Mouse (Mus musculus) cerebellum, postnatal 36 days (tissue): Measurements from ENCODE around the gene Agt.

Experiments
- DNase-seq, 2 experiments: peaks; one replicate each; pipeline ENCODE4 v3.0.0; 2021 to 2022; ENCODE audit warnings: mixed read lengths in 2 of 2

Gene Agt

DNA sequence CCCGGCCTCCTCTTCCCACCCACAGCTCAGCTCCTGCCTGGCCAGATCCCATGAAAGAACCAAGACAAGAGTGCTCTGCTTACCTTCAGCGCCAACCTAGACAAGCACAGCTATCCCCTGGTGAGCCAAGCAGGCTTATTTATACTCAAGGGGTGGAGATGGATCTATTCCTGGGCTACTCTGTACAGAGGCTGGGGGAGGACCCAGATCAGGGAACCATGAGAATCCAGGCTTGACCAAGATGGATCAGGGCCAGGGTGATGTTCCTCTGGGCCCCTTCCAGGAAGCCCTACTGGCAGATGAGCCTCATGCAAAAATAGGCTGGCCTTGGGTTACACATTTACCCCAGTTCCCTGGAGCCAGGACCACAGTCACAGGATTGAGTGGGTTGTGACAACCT is at the start of gene Agt:
Gene Agt (minus strand): TSS at position 114 of the 400 bp plus-strand sequence.
- DNase-seq: peak; percentile 48 to 51

DNA sequence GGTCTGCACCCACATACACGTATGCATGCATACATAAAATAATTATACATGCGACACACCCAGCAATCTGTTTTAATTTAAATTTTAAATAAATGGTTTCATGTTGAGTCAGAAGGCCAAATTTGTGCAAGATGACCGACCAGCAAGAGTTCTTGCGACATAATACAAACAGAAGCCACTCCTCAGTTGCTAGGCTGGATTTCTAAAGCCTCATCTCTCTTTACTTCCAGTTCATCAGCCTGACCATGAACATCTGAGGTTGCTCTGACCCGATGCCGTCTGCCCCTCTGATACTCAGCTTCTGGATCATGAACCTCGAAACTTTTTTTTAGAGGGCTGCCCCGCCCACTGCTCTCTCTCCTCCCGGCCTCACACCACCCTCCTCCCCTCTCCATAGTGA is 48.7 kb upstream of the Agt start:
- DNase-seq: no peak

DNA sequence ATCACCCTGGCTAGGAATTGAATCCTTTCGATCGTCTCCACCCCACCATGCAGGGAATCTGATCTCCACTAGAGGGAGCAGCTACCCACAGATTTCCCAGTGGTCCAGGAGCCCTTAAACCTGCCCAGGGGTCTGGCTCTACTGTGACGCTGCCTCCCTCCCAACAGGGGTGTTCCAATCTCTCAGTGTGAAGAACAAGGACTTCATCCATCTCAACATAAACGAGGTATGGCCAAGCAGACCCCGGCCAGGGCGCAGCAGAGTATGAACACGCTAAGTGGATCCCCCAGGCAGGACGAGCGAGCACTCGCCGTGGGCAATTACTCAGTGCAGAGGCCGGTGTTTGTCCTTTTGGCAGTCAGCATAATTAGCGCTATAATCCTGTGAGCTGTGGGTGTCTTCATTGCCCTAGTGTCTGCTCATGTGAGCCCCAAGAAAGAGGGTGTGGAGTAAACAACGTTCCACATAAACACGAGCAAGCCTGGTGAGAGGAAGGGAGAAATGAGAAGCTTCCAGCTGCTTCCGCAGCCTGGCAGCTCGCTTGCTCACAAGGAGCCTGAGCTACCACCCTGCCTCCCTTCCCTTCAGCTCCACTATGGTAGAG is 47.9 kb upstream of the Agt start:
- peak; percentile 87 to 91 for DNase-seq

DNA sequence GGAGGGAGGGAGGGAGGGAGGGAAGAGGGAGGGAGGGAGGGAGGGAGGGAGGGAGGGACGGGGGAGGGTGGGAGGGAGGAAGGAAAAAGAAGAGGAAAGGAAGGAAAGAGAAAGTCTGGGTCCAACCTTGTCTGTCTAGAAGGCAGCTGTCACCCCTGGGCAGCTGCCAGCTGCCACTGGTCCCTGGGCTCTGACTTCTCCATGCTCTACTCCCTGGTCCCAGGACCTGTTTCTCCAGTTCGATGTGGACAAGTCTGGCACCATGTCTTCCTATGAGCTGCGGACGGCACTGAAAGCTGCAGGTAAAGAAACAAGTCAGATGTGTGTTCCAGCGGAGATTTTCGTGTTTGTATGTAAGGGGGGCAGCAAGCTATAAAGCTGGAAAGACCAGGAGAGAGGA is 44.8 kb upstream of the Agt start:
- DNase-seq: no peak

DNA sequence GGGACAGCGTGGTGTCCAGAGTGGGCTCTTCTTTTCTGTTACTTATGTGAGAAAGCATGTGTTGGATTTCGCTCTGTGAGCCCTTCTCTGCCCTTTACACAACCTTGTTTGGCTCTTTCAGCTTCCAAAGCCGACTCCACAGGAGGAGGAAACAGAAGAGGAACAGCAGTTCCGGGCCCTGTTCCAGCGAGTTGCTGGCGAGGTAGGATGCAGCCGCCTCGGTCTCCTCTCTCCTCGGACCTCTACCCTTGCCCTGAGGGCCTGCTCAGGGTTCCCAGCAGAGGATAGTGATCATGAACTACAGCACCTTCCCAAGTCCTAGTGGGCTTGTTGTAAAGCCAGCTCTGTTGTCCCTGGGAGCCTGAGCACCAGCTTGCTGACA is 39.5 kb upstream of the Agt start:
- DNase-seq: peak in 1 of 2 experiments; percentile 40

DNA sequence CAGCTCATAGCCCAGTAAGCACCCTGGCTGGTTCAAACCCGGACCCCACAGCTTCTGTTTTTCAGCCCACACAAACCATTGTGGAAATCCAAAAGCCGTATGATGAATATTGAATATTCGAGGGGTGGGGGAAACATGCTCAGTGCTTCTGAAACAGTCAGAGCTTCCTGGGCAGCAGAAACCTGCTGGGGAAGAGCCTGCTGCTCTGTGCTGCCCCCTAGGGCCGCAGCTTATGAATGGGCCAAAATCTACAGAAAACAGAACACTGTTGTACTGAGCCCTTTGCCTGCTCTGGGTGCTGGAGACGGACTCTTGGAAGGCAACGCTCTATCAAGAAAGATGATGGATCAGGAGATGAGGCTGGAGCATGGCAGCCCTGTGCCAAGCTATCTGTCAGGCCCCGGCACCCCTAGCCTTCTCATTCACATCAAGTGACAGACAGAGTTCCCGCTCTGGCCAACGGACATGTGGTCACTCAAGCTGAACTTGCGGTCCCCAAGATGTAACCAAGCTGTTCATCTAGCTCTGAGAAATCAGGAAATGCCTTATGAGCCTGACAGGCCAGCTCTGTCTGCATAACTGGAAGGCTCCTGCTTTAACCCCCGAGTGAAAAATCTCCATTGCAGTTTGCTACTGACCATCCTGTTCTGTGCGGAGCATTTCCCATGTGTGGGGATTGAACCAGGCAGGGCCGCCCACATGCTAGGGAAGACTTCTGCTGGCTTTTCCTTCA is 38.9 kb upstream of the Agt start:
- DNase-seq: peak; percentile 38 to 44

DNA sequence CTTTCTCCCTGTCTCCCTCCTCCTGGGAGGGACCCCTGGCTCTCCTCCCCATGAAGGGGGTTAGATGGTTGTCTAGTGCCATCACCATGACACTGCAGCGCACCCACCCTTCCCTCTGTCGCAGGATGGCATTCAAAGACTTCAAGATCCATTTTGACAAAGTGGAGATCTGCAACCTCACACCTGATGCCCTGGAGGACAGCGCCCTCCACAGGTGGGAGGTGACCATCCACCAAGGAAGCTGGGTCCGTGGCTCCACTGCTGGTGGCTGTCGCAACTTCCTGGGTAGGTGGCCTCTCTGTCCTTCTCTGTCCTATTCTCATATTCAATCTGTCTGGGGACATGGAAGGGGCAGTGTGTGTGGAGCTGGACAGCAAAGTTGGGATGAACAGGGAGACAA is 34.6 kb upstream of the Agt start:
- no peak for DNase-seq

DNA sequence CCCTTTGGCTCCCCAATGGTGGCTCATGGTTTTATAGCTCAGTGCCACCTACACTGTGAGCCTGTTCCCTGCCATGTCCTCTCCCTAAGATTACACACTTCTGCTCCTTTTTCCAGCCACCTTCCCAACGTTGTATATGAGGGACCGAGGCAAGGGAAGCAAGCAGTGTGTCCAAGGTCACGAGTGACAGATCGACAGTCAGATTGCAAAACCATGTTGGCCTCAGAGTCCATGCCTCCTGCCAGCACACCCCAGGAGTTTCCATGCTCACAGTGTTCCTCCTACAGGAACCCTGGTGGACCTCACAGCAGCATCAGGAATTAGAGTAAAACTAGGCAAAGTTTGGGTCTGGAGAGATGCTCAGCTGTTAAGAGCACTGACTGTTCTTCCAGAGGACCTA is 19.9 kb upstream of the Agt start:
- peak in 1 of 2 experiments; percentile 0 for DNase-seq

DNA sequence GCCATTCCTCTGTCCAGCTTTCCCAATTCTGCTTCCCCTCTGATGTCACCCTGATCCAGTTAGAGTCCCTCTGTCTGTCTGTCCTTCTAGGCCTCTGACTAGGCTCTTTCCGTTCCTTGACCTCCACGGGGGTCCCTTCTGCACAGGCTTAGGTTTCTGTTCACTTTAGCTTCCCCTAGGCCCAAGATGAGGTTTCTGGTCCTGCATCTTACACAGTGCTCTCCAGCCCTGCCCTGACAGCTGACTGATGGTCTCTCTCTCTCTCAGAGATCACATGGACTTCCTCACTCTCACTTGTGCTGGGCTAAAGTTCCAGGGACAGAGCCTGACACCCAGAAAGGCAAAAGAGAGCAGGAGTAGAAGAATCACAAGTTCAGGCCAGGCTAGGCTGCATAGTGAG is 17.1 kb upstream of the Agt start:
- DNase-seq: peak in 1 of 2 experiments; percentile 1

DNA sequence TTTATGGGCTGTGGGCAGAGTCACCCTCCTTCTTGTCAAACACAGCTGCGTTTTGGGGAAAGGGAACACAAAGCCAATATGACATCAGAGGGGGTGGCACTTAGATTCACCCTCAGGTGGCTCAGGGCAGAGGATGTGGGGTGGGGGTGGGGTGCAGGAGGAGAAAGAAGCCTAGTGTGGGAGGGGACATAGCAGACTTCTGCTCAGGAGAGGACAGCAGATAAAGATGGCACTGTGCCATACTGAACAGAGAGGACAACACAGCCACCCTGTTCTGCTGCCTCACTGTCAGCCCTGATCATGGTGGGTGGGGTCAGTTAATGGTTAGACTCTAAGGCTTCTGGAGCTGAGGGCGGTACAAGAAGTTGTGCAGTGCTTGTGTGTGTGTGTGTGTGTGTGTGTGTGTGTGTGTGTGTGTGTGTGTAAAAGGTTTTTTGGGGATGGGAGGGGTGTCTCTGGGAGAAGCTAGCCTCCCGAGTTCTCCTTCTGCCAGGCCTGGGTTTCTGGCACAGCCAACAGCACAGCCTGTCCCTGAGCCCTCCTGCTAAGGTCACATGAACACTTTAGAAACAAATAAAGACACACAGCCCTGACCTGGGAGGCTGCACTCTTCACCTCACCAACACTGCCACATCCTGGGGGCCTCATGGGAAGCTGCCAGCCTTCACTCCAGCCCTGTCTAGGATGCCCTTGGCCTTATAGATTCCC is 16.4 kb upstream of the Agt start:
- DNase-seq: peak; percentile 52 to 57

DNA sequence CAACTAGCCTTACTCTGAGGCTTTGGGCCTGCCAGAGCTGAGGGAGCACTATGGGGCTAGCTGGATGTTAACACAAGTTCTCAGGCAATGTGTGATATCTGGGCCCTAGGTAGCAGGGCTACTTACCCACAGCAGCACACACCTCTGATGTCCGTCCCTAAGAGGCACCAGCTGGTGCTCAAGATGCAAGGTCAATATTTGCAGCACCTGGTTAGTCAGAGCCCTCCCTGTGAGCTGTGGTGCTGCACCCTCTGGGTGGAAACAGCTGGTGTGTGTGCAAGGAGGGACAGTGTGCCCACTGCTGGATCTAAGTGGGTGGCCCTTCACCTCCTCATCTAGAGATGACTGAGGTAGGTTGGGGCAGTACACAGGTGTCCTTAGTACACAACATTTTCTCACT is 7.2 kb upstream of the Agt start:
- DNase-seq: no peak

DNA sequence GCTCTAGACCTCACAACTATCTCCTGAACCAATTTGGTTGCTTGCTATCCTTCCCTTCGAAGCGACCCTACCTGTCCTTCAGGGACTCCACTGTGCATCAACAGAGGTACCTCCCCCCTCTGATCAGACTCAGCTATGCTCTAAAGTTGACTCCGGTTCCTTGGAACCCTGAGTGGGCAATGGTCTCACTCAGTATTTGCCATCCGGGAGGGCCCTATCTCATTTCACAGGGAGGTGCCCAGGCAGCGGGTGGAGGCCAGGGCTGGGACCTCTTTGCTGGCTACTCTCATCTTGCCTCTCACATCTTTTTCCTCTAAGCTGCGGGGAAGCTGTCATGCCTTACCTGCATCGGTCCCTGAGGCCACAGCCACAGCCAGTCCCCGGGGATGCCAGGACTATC is 6.3 kb upstream of the Agt start, which contains the start of gene Capn9:
Gene Capn9 (plus strand): TSS at position 301 of the 400 bp plus-strand sequence.
- no peak for DNase-seq

DNA sequence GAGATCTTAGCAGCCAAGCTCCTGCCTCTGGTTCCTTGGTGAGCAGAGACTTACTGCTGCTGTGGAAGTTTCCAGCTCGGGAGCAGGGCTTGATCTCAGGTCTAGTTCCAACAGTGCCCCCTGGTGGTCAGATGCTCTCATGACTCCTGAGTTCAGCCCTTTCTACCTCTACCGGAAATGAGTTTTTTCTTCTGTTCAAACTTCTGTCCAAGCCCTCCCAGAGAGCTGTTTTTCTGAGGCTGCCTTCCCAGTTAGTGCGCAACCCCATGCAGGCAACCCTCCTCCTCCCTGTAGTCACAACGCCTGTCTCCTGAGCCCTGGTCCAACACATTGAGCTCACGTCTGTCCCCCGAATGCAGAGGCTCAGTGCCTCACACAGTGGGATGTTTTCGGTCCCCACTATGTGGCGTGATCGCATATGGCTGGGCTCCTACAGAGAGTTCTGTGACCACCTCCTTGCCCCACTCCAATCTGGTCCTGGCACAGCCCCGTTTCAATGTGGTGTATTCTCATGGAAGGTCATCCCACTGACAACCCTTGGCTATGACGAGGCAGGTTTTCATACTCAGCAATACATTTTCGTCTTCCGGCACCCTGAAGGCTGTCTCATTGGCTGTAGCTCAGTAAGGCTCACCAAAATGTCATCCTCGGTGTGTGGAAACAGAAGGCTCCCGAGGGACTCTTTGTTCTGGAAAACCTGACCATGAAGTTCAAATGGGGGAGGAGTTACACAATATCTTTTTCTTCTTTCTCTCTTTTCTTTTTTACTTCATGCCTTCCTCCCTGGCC is 4.2 kb upstream of the Agt start:
- peak; percentile 93 to 96 for DNase-seq

DNA sequence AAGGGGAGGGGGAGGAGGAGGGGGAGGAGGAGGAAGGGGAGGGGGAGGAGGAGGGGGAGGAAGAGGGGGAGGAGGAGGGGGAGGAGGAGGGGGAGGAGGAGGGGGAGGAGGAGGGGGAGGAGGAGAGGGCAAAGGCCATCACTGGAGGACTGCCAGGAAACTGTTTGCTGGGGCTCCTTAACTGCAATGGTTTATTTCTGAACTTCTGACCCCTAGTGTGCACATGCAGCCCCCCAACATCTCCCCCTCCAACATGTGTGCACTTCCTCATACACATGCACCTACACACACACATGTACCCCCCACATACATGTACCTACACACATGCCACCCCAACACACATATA is 2.9 kb upstream of the Agt start:
- no peak for DNase-seq

DNA sequence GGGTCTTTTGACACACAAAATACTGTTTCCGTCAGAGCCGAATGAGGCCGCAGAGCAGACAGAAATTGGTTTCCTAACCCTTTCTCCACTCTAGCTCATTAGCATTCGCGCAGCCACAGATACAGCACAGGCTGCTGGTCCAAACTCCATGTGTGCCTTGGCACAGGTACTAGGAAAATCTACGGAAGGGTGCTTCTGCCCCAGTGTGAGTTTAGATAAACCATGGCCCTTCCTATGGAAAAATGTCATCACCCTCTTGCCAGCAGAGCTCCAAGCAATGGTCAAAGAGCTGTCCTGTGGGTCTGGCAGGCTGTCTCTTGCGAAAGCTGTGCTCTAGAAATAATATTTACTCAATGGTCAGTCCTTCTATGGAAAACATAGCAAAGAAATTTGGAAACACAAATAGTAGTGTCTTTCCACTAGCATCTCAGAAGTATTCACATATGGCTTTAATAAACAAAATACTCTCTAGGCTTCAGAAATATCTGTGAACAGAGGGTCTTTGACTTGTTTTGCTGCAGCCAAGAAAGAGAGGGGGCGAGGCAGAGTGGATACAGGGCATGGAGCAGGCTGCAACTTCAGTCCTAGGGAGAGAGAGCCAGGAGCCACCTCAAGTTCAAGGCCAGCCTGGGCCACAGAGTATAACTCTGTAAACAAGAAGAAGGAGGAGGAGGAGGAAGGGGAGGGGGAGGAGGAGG is 2.4 kb upstream of the Agt start:
- no peak for DNase-seq

DNA sequence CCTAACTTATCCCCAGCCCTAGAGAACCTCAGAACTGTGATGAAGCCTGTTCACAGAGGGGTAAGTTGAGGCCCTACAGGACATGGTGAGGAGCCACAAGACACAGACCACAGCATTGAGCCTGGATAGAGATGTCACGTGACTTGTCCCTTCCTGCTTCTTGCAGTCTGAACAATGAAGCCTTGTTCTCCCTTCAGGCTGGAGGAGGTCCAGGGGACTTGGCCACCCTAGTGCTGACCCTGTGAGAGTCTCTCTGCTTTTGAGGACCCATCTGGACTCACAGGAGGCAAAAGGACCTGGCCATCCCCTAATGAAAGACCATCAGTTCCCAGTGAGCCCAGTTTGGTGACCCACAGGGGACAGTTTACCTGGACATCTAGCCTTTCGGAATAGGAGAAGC is 406 bp downstream of the Agt start:
- DNase-seq: no peak

DNA sequence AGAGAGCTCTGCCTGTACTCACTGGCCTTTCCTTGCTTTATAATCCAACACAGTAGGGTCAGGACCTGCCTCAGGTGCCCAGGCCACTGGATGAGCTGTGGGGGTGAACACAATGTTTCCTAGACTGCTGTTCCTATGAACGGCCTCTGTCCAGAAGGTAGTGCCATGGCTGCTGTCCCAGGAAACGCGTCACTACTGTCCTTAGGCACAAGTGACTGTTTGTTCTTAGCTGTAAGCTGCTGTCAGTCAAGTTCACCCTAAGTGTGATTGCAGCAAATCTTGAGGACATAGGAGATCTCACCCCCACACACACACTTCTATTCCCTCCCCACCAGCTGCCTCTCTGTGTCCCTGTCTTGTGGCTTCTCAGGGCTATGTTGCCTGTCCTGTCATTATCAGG is 1.9 kb downstream of the Agt start:
- no peak for DNase-seq

DNA sequence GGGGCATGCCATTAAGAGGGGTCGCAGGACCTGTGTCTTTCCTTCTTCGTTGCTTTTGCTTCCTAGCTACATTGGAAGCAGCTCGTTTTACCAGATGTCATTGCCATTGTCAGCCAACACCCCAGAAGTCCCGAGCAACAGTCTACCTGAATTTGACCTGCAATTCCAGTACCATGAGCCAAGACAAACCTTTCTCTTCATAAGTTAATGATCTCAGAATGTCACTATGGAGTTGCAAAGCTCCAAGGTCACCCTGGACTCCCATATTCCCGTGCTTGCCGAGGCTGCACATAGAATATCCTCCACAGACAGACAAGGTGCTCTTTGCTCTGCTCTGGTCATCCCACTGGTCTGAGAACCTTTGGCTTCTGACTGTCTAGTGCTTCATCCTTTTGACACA is 2.4 kb downstream of the Agt start:
- no peak for DNase-seq

DNA sequence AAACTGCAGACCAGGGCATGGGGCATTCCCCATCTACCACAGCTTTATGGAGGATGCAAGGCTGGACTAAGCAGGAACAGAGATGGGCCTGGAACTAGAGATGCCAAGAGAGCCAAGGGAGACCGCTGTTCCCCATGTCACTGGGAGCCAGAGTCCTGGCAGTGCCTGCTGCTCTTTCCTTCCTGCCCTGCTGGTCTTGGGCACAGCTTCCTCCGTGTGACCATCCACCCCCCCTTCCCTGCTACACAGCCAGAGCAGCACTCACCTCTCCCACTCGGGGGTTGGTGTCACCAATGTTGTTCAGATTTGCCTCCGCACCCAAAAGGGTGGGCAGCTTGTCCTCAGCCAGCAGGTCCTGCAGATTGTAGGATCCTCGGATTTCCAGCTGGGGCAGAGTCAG is 12.0 kb downstream of the Agt start:
- DNase-seq: peak; percentile 58 to 59

DNA sequence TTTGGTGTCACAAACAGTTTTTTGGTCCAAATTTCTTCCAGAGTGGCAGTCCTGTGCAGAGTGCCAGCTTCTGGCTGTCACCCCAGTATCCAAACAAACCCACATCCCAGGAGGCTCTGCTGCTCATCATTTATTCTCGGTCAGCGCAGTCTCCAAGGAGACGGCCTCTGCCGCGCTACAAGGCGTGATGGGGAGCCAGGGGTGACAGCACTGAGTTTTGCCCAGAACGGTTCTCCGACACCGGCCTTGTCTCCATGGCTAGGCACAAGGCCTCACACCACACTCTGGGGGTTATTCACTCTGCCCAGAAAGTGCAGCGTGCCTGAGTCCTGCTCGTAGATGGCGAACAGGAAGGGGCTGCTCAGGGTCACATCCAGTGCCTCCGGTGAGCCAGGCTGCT is 12.8 kb downstream of the Agt start:
- DNase-seq: peak; percentile 48 to 49

DNA sequence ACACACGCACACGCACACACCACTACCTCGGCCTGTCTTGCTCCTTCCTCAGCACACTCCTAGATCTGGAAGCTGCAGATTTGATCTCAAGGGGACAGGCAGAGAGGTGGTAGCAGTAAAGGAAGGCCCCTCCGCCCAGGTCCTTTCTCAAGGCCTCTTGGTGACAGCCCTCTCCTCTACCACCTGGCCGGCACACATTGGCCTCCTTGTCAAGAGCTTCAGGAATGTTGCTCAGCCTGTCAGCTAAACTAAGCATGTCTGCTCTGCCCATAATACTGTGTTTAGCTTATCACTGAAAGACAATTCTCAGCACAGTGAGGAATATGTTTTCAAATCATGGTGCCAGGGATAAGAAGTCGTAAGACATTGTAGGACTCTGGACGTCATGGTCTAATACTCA is 13.3 kb downstream of the Agt start:
- no peak for DNase-seq

DNA sequence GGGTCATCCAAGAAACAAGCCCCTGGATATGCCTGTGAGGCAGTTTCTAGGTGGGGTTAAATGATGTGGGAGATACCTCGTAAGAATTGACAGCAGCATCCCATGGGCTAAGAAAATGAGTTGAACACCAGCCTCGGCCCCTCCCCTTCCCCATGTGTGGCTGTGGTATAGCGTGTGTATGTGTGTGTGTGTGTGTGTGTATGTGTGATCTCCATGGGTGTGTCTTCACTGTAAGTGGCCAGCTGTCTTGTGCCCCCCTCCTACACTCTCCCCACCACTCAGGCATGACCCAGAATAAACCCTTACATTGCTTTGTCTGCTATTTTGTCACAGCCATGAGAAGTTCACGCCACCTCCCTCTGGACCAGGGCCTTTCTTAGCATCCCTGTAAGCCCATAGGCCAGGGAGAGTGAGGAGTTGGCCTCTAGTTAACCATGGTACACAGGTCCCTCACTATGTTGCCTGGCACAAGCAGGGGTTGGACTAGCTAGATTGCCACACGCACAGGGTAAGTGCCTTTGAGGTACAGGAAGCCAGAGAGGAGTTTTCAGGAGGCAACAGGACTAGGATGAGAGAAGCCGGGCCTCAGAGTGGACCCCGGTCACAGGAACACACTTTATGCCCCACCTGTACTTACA is 14.3 kb downstream of the Agt start:
- no peak for DNase-seq
